Mouse (Mus musculus) G1E-ER4 (cell line): ENCODE data around the gene 1600015I10Rik. TPM values are rescaled to one million over a fixed set of nuclear protein-coding genes. Genes with fewer than 3 reads are reported as not detected.

ENCODE experiments used
- GATA1 ChIP-seq: IDR thresholded peaks from one replicate; pipeline ENCODE4 v1.8.0; 2012; ENCODE audit warnings: low read length, inconsistent platforms
- polyA plus RNA-seq: library from polyadenylated mRNA; stranded (reverse); fragments of >175 nt; gene quantifications from 2 replicates; pipeline ENCODE4 v1.2.3, GENCODE M21; 2012

The 1600015I10Rik gene
- polyA plus RNA-seq, 1 experiment, result not detected

- TF ChIP-seq GATA1, result no peak
Measured at GRCm38 (mm10) chr6:48954211-48954610, 24.5 kb downstream of the 1600015I10Rik start.

DNA sequence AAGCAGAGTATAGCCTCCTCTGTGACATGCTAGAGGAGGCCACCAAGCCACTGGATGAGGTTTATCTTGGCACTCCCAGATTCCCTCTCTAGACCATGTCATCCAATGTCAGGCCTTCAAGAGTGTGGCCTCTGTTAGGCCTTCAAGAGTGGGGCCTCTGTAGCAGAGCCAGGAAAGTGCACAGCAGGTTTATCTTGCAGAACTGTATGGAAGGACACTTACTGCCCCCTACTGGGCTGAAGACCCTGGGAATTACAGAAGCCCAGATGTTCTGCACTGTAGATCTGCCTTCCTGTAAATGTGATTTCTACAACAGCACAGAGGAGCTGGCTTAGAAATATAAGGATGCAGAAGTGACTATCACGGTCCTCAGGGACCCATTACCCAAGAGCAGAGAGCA is 25.3 kb downstream of the 1600015I10Rik start:
- TF ChIP-seq GATA1, result no peak

DNA sequence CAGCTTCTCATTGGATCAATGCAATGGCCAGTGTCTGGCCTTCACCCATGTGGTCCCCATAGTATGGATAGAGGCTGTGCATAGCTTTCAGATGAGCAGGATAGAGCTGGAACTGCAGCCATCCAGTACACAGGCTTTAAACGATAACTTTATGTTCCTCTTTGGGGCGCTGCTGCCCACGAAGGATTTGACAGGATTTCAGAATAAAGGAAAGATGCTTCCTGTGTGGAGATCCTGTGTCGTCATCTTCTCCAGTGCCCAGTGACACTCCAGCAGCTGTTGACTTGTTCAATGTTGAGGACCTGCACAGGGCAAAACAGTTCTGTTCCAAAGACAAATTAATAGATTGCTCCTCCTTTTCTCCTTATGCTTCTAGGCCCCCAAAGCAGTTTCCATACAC is 27.1 kb downstream of the 1600015I10Rik start:
- no peak for TF ChIP-seq GATA1

DNA sequence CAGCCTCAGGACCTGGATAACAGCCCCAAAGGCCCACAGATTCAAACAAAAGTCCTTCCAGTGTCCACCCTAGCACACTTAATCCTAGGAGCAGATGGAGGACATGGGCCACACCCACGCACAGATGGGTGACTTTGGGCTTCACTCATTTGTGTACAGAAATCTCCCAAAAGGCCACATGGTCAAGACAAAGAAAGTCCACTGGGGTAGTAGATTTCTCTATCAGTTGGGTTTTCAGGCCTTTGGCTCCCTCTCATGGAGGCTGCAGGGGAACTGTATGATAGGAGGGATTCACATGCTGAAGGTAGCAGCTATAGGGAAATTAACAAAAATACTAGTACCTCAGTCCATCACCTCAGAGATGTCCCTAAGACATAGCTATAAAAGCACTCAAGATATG is 28.4 kb downstream of the 1600015I10Rik start:
- TF ChIP-seq GATA1, result no peak

GRCm38 (mm10) chr6:48967868-48968267 is 38.2 kb downstream of the 1600015I10Rik start:
- no peak for TF ChIP-seq GATA1

DNA sequence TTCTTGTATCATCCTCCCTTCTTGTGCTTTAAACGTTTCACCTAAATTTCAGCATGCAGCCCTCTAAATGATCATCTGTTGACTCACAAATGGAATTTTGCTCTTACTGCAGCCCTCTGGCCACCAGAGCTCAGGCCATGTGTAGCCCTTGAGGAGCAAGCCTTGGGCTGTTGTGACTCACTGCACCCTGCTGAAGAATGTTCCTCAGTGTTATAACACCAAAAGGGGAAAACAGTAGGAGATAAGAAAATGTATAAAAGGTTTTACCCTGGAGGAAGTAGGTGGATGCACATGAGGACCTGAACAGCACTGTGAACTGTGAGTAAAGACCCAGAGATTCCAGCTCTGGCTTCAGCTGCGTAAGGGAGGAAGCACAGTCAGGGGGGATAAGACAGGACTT is 45.0 kb downstream of the 1600015I10Rik start, which contains the start of gene Doxl2:
TSS of gene Doxl2 (plus strand) at position 301 of the 400 bp plus-strand sequence.
- no peak for TF ChIP-seq GATA1

DNA sequence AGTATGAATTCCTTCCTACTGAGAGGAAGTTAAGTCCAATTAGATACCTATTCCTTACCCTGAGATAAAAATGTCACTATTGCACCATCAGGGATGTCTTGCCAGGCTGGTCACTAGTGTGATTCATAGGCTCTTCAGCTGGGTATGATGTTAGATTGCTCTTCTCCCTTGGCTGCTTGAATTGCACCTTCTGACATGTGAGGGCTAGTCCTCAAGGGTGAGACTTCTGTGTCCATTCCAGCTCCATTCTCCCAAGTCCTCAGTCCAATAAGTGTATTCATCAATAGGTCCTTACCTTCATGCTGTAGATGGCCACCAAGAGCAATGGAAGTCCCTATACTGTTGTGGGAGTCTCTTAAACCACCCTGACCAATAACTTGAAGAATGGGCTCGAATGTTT is 49.9 kb downstream of the 1600015I10Rik start:
- no peak for TF ChIP-seq GATA1

DNA sequence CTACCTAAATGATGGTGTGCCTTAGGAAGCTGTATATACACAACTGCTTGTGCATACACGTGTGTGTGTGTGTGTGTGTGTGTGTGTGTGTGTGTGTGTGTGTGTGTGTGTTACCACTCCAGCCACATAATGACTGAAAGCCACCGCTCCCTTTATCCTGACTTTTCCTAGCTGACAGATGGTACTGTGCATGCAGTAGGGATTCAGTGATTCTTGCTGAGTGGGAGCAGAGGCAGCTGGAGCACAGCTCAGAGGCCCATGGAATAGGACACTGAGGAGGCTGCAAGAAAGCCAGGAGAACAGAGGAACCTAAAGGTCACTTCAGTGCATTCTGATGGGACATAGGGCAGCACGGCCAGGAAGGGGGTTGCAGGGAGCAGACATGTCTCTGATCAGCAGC is 52.6 kb downstream of the 1600015I10Rik start:
- TF ChIP-seq GATA1, result no peak

Other genes starting within 250 kb of the 1600015I10Rik start
- gene Gimap4, start 245.3 kb upstream of the 1600015I10Rik start, polyA plus RNA-seq, result not detected in 2 replicates
- gene Gimap6, start 221.7 kb upstream of the 1600015I10Rik start, polyA plus RNA-seq, result 0.06 and 0.09 TPM in 2 replicates
- gene Gm28053, start 211.3 kb upstream of the 1600015I10Rik start, polyA plus RNA-seq, result not detected in 2 replicates
- gene Gimap7, start 211.3 kb upstream of the 1600015I10Rik start, polyA plus RNA-seq, result not detected in 2 replicates
- not detected in 2 replicates for gene Gimap1, start 190.8 kb upstream of the 1600015I10Rik start, polyA plus RNA-seq
- gene Gimap5, start 183.7 kb upstream of the 1600015I10Rik start, polyA plus RNA-seq, result not detected in 2 replicates
- gene Gimap3, start 159.0 kb upstream of the 1600015I10Rik start, polyA plus RNA-seq, result not detected in 2 replicates
- gene Tmem176a, start 89.0 kb upstream of the 1600015I10Rik start, polyA plus RNA-seq, result 0.55 TPM in 1 of 2 replicates, not detected in the other
- gene Tmem176b, start 88.4 kb upstream of the 1600015I10Rik start, polyA plus RNA-seq, result 0.08 TPM in 1 of 2 replicates, not detected in the other
- not detected in 2 replicates for gene Aoc1, start 57.0 kb upstream of the 1600015I10Rik start, polyA plus RNA-seq
- not detected in 2 replicates for gene Doxl2, start 45.1 kb downstream of the 1600015I10Rik start, polyA plus RNA-seq
- not detected in 2 replicates for gene Svs1, start 57.0 kb downstream of the 1600015I10Rik start, polyA plus RNA-seq
- gene Gpnmb, start 106.7 kb downstream of the 1600015I10Rik start, polyA plus RNA-seq, result not detected in 2 replicates
- gene Malsu1, start 143.9 kb downstream of the 1600015I10Rik start, polyA plus RNA-seq, result 51.6 and 66.7 TPM in 2 replicates